Mouse (Mus musculus) liver, postnatal 0 days (tissue): ENCODE data around the gene Mitd1.

ENCODE experiments used
- CTCF ChIP-seq: sonication (generic); IDR thresholded peaks from 2 replicates; pipeline ENCODE4 v1.5.1; 2016; ENCODE audit warnings: antibody characterized with exemption, low read depth
- EP300 ChIP-seq: IDR thresholded peaks from 2 replicates; pipeline ENCODE4 v1.6.1; 2016; ENCODE audit warnings: antibody characterized with exemption, low read depth, mild to moderate bottlenecking

GRCm38 (mm10) chr1:37831681-37832080, 58.5 kb downstream of the Mitd1 start:
- TF ChIP-seq CTCF, result no peak
- TF ChIP-seq EP300, result no peak
